Mouse (Mus musculus) fibroblast of lung, adult 2 months (primary cell): ENCODE measurements around the gene Rpl15.
"Not testable (repeated sequence)": the region's sequence is repeated elsewhere in the genome, so short reads cannot be mapped to it uniquely, and the experiment has no call there.

Experiments used
- DNase-seq: peaks from one replicate; pipeline ENCODE4 v3.0.0-alpha.2; 2011; ENCODE audit warnings: low read depth

Rpl15 gene

GRCm38 (mm10) chr14:18270529-18271441, at the start of gene Rpl15, which contains the start of gene Nkiras1:
TSS of gene Rpl15 (minus strand) at chr14:18271391.
TSS of gene Nkiras1 (plus strand) at chr14:18271136.
- peak; percentile 98 for DNase-seq

GRCm38 (mm10) chr14:18317457-18318411, 46.5 kb upstream of the Rpl15 start:
- no peak for DNase-seq

- DNase-seq = no peak
These were observed 33.0 kb upstream of the Rpl15 start for GRCm38 (mm10) chr14:18304165-18304564.

GRCm38 (mm10) chr14:18303262-18303661, 32.1 kb upstream of the Rpl15 start:
- no peak for DNase-seq

GRCm38 (mm10) chr14:18302750-18303149, 31.6 kb upstream of the Rpl15 start:
- no peak for DNase-seq

GRCm38 (mm10) chr14:18301591-18301990, 30.4 kb upstream of the Rpl15 start:
- no peak for DNase-seq

- DNase-seq = no peak
These were observed 29.5 kb upstream of the Rpl15 start for GRCm38 (mm10) chr14:18300676-18301075.

- no peak for DNase-seq
These were observed 27.7 kb upstream of the Rpl15 start for GRCm38 (mm10) chr14:18298874-18299273.

GRCm38 (mm10) chr14:18297441-18297840, 26.2 kb upstream of the Rpl15 start:
- DNase-seq = no peak

GRCm38 (mm10) chr14:18292578-18292977, 21.4 kb upstream of the Rpl15 start:
- DNase-seq = no peak

- no peak for DNase-seq
These were observed 20.9 kb upstream of the Rpl15 start for GRCm38 (mm10) chr14:18292111-18292510.

GRCm38 (mm10) chr14:18287391-18287790, 16.2 kb upstream of the Rpl15 start:
- no peak for DNase-seq

- no peak for DNase-seq
These were observed 15.2 kb upstream of the Rpl15 start for GRCm38 (mm10) chr14:18286441-18286840.

GRCm38 (mm10) chr14:18285476-18285875, 14.3 kb upstream of the Rpl15 start:
- DNase-seq = no peak

GRCm38 (mm10) chr14:18284581-18284980, 13.4 kb upstream of the Rpl15 start:
- DNase-seq = peak; percentile 23

- no peak for DNase-seq
These were observed 9.2 kb upstream of the Rpl15 start for GRCm38 (mm10) chr14:18280375-18280774.

- DNase-seq = no peak
These were observed 3.3 kb upstream of the Rpl15 start for GRCm38 (mm10) chr14:18274526-18274925.

- DNase-seq = no peak
These were observed 475 bp upstream of the Rpl15 start for GRCm38 (mm10) chr14:18271666-18272065.

GRCm38 (mm10) chr14:18269947-18270528, 1.2 kb downstream of the Rpl15 start:
- not testable (repeated sequence) for DNase-seq

- DNase-seq = no peak
These were observed 7.8 kb downstream of the Rpl15 start for GRCm38 (mm10) chr14:18263427-18263826.

GRCm38 (mm10) chr14:18261203-18261602, 10.0 kb downstream of the Rpl15 start:
- DNase-seq = no peak

GRCm38 (mm10) chr14:18242638-18243130, 28.5 kb downstream of the Rpl15 start:
- no peak for DNase-seq
